Mouse (Mus musculus): ENCODE measurements around the gene Vezf1. TPM values are rescaled to one million over a fixed set of nuclear protein-coding genes. Genes with fewer than 3 reads are reported as not detected.

The Vezf1 gene
- total RNA-seq, 4 experiments from 2014 or later = 27.9 to 30.8 (median 29.3) TPM

- no peak for DNase-seq (ENCODE audit: low spot score in 2 of 2)
These were observed 55.7 kb downstream of the Vezf1 start for GRCm38 (mm10) chr11:88123731-88124130.

GRCm38 (mm10) chr11:88125483-88125882 is 57.4 kb downstream of the Vezf1 start:
- no peak for DNase-seq (ENCODE audit: low spot score in 2 of 2)

GRCm38 (mm10) chr11:88126306-88126793 is 58.3 kb downstream of the Vezf1 start:
- peak in 1 of 2 experiments; percentile 51 for DNase-seq (ENCODE audit: low spot score in 2 of 2)

GRCm38 (mm10) chr11:88128461-88128860 is 60.4 kb downstream of the Vezf1 start:
- no peak for DNase-seq (ENCODE audit: low spot score in 2 of 2)

GRCm38 (mm10) chr11:88129281-88129680 is 61.2 kb downstream of the Vezf1 start:
- DNase-seq (ENCODE audit: low spot score in 2 of 2) = no peak

- no peak for DNase-seq (ENCODE audit: low spot score in 2 of 2)
These were observed 61.9 kb downstream of the Vezf1 start for GRCm38 (mm10) chr11:88129935-88130334.

- DNase-seq (ENCODE audit: low spot score in 2 of 2) = no peak
These were observed 63.8 kb downstream of the Vezf1 start for GRCm38 (mm10) chr11:88131847-88132246.

Other genes starting within 250 kb of the Vezf1 start
- gene Lpo, start 240.0 kb upstream of the Vezf1 start, total RNA-seq (2022) = under 1 TPM; 0.40 to 0.91 (median 0.69) TPM
- gene Mks1, start 215.1 kb upstream of the Vezf1 start, total RNA-seq (2022) = 1 to 10 TPM; 6.8 to 8.4 (median 8.2) TPM
- under 1 TPM in 2 of 4 experiments, not detected in 2; 0.19 to 0.23 TPM for gene Epx, start 192.7 kb upstream of the Vezf1 start, total RNA-seq (2022)
- gene Olfr462, start 176.0 kb upstream of the Vezf1 start, total RNA-seq (2022) = not detected
- not detected for gene Olfr463, start 170.9 kb upstream of the Vezf1 start, total RNA-seq (2022)
- 1 to 10 TPM in 3 of 4 experiments, under 1 TPM in 1; 0.94 to 2.2 (median 1.7) TPM for gene Olfr464, start 147.3 kb upstream of the Vezf1 start, total RNA-seq (2022)
- gene Dynll2, start 80.7 kb upstream of the Vezf1 start, total RNA-seq (2022) = 100 to 1,000 TPM; 623 to 646 (median 629) TPM
- 100 to 1,000 TPM; 189 to 208 (median 191) TPM for gene Srsf1, start 20.9 kb upstream of the Vezf1 start, total RNA-seq (2022)
- gene Cuedc1, start 29.8 kb downstream of the Vezf1 start, total RNA-seq (2022) = 10 to 100 TPM; 28.0 to 31.8 (median 30.9) TPM
- gene Mrps23, start 136.1 kb downstream of the Vezf1 start, total RNA-seq (2022) = 10 to 100 TPM; 58.9 to 74.7 (median 64.6) TPM
- gene Ccdc182, start 225.8 kb downstream of the Vezf1 start, total RNA-seq (2022) = not detected

Measured in left cerebral cortex, adult 8-10 months (tissue).